Mouse (Mus musculus): ENCODE results near the gene Cdc42.

Cdc42 gene

GRCm38 (mm10) chr4:137371596-137372523 is 14.3 kb upstream of the Cdc42 start:
- no peak for DNase-seq (ENCODE audit: low read depth, low spot score)

- DNase-seq (ENCODE audit: low read depth, low spot score) = peak; percentile 57
Measured at GRCm38 (mm10) chr4:137369954-137370750, 12.6 kb upstream of the Cdc42 start.

- no peak for DNase-seq (ENCODE audit: low read depth, low spot score)
Measured at GRCm38 (mm10) chr4:137368198-137368597, 10.7 kb upstream of the Cdc42 start.

- no peak for DNase-seq (ENCODE audit: low read depth, low spot score)
Measured at GRCm38 (mm10) chr4:137367275-137368088, 10.0 kb upstream of the Cdc42 start.

GRCm38 (mm10) chr4:137366097-137366496 is 8.6 kb upstream of the Cdc42 start:
- no peak for DNase-seq (ENCODE audit: low read depth, low spot score)

GRCm38 (mm10) chr4:137365356-137366062 is 8.0 kb upstream of the Cdc42 start:
- no peak for DNase-seq (ENCODE audit: low read depth, low spot score)

GRCm38 (mm10) chr4:137364826-137365225 is 7.3 kb upstream of the Cdc42 start:
- DNase-seq (ENCODE audit: low read depth, low spot score) = no peak

- no peak for DNase-seq (ENCODE audit: low read depth, low spot score)
Measured at GRCm38 (mm10) chr4:137360996-137361395, 3.5 kb upstream of the Cdc42 start.

GRCm38 (mm10) chr4:137358291-137359002 is 927 bp upstream of the Cdc42 start:
- no peak for DNase-seq (ENCODE audit: low read depth, low spot score)

- DNase-seq (ENCODE audit: low read depth, low spot score) = no peak
Measured at GRCm38 (mm10) chr4:137356674-137357510, 628 bp downstream of the Cdc42 start.

GRCm38 (mm10) chr4:137350627-137351026 is 6.9 kb downstream of the Cdc42 start:
- DNase-seq (ENCODE audit: low read depth, low spot score) = no peak

- DNase-seq (ENCODE audit: low read depth, low spot score) = no peak
Measured at GRCm38 (mm10) chr4:137345790-137346189, 11.7 kb downstream of the Cdc42 start.

- DNase-seq (ENCODE audit: low read depth, low spot score) = no peak
Measured at GRCm38 (mm10) chr4:137345112-137345511, 12.4 kb downstream of the Cdc42 start.

- no peak for DNase-seq (ENCODE audit: low read depth, low spot score)
Measured at GRCm38 (mm10) chr4:137342816-137343215, 14.7 kb downstream of the Cdc42 start.

GRCm38 (mm10) chr4:137339415-137339814 is 18.1 kb downstream of the Cdc42 start:
- no peak for DNase-seq (ENCODE audit: low read depth, low spot score)

- DNase-seq (ENCODE audit: low read depth, low spot score) = no peak
Measured at GRCm38 (mm10) chr4:137336468-137336867, 21.1 kb downstream of the Cdc42 start.

GRCm38 (mm10) chr4:137332051-137332450 is 25.5 kb downstream of the Cdc42 start:
- no peak for DNase-seq (ENCODE audit: low read depth, low spot score)

GRCm38 (mm10) chr4:137326494-137326893 is 31.0 kb downstream of the Cdc42 start:
- no peak for DNase-seq (ENCODE audit: low read depth, low spot score)

GRCm38 (mm10) chr4:137324926-137325325 is 32.6 kb downstream of the Cdc42 start:
- no peak for DNase-seq (ENCODE audit: low read depth, low spot score)

Measured in telencephalon, adult 2 months (tissue).